Mouse (Mus musculus) kidney, embryonic 16.5 days (tissue): ENCODE results near the gene Fam168a. TPM values are rescaled to one million over a fixed set of nuclear protein-coding genes. Genes with fewer than 3 reads are reported as not detected.
"Not testable (repeated sequence)": the region's sequence is repeated elsewhere in the genome, so short reads cannot be mapped to it uniquely, and the experiment has no call there.

Experiments
- ATAC-seq: fragments of 200-750 bp; cut with Nextera tagmentation; 2 replicates; pipeline ENCODE4 v1.8.0; 2017; ENCODE audit warnings: moderate TSS enrichment; ENCODE audit not compliant: low FRiP score, low TSS enrichment
- H3K27ac ChIP-seq: fragments of 300-500 bp; sonication (generic); 2 replicates; pipeline ENCODE4 v1.5.1; 2014; ENCODE audit warnings: low read length
- H3K27me3 ChIP-seq: fragments of 300-500 bp; sonication (generic); 2 replicates; pipeline ENCODE4 v1.6.1; 2014; ENCODE audit warnings: low read length, control low read depth, mixed read lengths; ENCODE audit not compliant: insufficient read depth
- H3K36me3 ChIP-seq: fragments of 300-500 bp; sonication (generic); 2 replicates; pipeline ENCODE4 v1.6.1; 2014; ENCODE audit warnings: low read length, control low read depth, mixed read lengths; ENCODE audit not compliant: insufficient read depth
- H3K4me1 ChIP-seq: fragments of 300-500 bp; sonication (generic); 2 replicates; pipeline ENCODE4 v1.6.1; 2014; ENCODE audit warnings: low read length, control low read depth, mixed read lengths; ENCODE audit not compliant: insufficient read depth
- H3K4me2 ChIP-seq: fragments of 300-500 bp; sonication (generic); replicated peaks from 2 replicates; pipeline ENCODE4 v1.6.1; 2014; ENCODE audit warnings: low read depth, low read length
- H3K4me3 ChIP-seq: fragments of 300-500 bp; sonication (generic); 2 replicates; pipeline ENCODE4 v1.5.1; 2014; ENCODE audit warnings: mild to moderate bottlenecking, low read length
- H3K9ac ChIP-seq: fragments of 300-500 bp; sonication (generic); replicated peaks from 2 replicates; pipeline ENCODE4 v1.6.1; 2014; ENCODE audit warnings: low read length
- H3K9me3 ChIP-seq: fragments of 300-500 bp; sonication (generic); 2 replicates; pipeline ENCODE4 v1.6.1; 2016; ENCODE audit warnings: low read length, control low read depth
- WGBS: fragments of 180-500 bp; shearing (Covaris S2); extraction: QIAGEN DNeasy Blood & Tissue Kit; methylation state at CpG from one replicate; pipeline ENCODE4 v1.1.7; 2014; 5-methylcytosine and 5-hydroxymethylcytosine counted together
- polyA plus RNA-seq: library from polyadenylated mRNA; unstranded; fragments of >200 nt; fragmentation: Nextera tagmentation; extraction: Ambion mirVana; gene quantifications from 2 replicates; pipeline ENCODE4 v1.2.1, GENCODE M21; 2015

Gene Fam168a
- polyA plus RNA-seq, 1 experiment from 2014 or later: 35.2 TPM

GRCm38 (mm10) chr7:100733051-100733813 is 26.8 kb downstream of the Fam168a start:
- Histone ChIP-seq H3K9me3 (no peaks in the 10 kb centered on the region), H3K36me3 (no peaks in the 10 kb centered on the region), H3K27me3 (no peaks in the 10 kb centered on the region), H3K4me2 (no peak overlapping the region), H3K4me3 (no peak overlapping the region), H3K4me1 (peaks cover 22% of the 10 kb centered on the region), H3K27ac (peak overlapping the region; percentile 25; the same call in 1 of the 2 replicates), H3K9ac (no peak overlapping the region)
- no peak for ATAC-seq
- WGBS: 24% methylated on average over 7 of the region's 7 CpGs

- no peaks in the 10 kb centered on the region for H3K9me3 ChIP-seq
- peaks cover 22% of the 10 kb centered on the region for H3K4me1 ChIP-seq
- no peak for ATAC-seq
- no peaks in the 10 kb centered on the region for H3K27me3 ChIP-seq
- WGBS: 22% methylated on average over 6 of the region's 6 CpGs
- no peak overlapping the region for H3K27ac ChIP-seq
- no peaks in the 10 kb centered on the region for H3K36me3 ChIP-seq
- H3K4me2 ChIP-seq: no peak overlapping the region
- H3K4me3 ChIP-seq: no peak overlapping the region
- no peak overlapping the region for H3K9ac ChIP-seq
Observed at GRCm38 (mm10) chr7:100734201-100734600, 27.8 kb downstream of the Fam168a start.

GRCm38 (mm10) chr7:100734905-100735304 is 28.5 kb downstream of the Fam168a start:
- peaks cover 22% of the 10 kb centered on the region for H3K4me1 ChIP-seq
- H3K9me3 ChIP-seq, H3K9ac ChIP-seq, H3K27me3 ChIP-seq, ATAC-seq, H3K4me2 ChIP-seq, H3K27ac ChIP-seq, H3K4me3 ChIP-seq, H3K36me3 ChIP-seq: not testable (repeated sequence)
- 57% methylated on average over 1 of the region's 2 CpGs for WGBS

GRCm38 (mm10) chr7:100736131-100736530 is 29.7 kb downstream of the Fam168a start:
- Histone ChIP-seq H3K27me3 (no peaks in the 10 kb centered on the region), H3K9me3 (no peaks in the 10 kb centered on the region), H3K4me1 (peaks cover 17% of the 10 kb centered on the region), H3K4me2 (no peak overlapping the region), H3K4me3 (no peak overlapping the region), H3K9ac (no peak overlapping the region), H3K27ac (no peak overlapping the region), H3K36me3 (no peaks in the 10 kb centered on the region)
- ATAC-seq: no peak
- WGBS: 94% methylated on average over 3 of the region's 3 CpGs

- Histone ChIP-seq H3K36me3 (no peaks in the 10 kb centered on the region), H3K27me3 (no peaks in the 10 kb centered on the region), H3K4me1 (no peaks in the 10 kb centered on the region), H3K9ac (no peak overlapping the region), H3K27ac (no peak overlapping the region), H3K4me2 (no peak overlapping the region), H3K4me3 (no peak overlapping the region), H3K9me3 (no peaks in the 10 kb centered on the region)
- 96% methylated on average over 2 of the region's 2 CpGs for WGBS
- no peak for ATAC-seq
Observed at GRCm38 (mm10) chr7:100744372-100744771, 37.9 kb downstream of the Fam168a start.

GRCm38 (mm10) chr7:100750101-100750500 is 43.7 kb downstream of the Fam168a start:
- 69% methylated on average over 2 of the region's 2 CpGs for WGBS
- Histone ChIP-seq H3K9ac (no peak overlapping the region), H3K4me3 (no peak overlapping the region), H3K9me3 (no peaks in the 10 kb centered on the region), H3K27ac (no peak overlapping the region), H3K4me2 (no peak overlapping the region), H3K4me1 (no peaks in the 10 kb centered on the region), H3K27me3 (no peaks in the 10 kb centered on the region), H3K36me3 (no peaks in the 10 kb centered on the region)
- no peak for ATAC-seq

- H3K9ac ChIP-seq: no peak overlapping the region
- peaks cover 3% of the 10 kb centered on the region; the same call in 1 of the 2 replicates for H3K9me3 ChIP-seq
- ATAC-seq: no peak
- no peaks in the 10 kb centered on the region for H3K27me3 ChIP-seq
- 0 out of 2 replicates have a peak, but pooled peaks cover 3% of the 10 kb centered on the region for H3K36me3 ChIP-seq
- no peak overlapping the region for H3K27ac ChIP-seq
- no peak overlapping the region for H3K4me3 ChIP-seq
- no peaks in the 10 kb centered on the region for H3K4me1 ChIP-seq
- no peak overlapping the region for H3K4me2 ChIP-seq
- WGBS: 91% methylated on average over 7 of the region's 7 CpGs
Observed at GRCm38 (mm10) chr7:100758718-100759117, 52.3 kb downstream of the Fam168a start.

- Histone ChIP-seq H3K27me3 (no peaks in the 10 kb centered on the region), H3K27ac (no peak overlapping the region)
- ATAC-seq: no peak
Observed at GRCm38 (mm10) chr7:100762726-100763125, 56.3 kb downstream of the Fam168a start.

GRCm38 (mm10) chr7:100767568-100767967 is 61.1 kb downstream of the Fam168a start:
- H3K27ac ChIP-seq: no peak overlapping the region
- no peak for ATAC-seq
- 40% methylated on average over 3 of the region's 3 CpGs for WGBS
- no peak overlapping the region for H3K4me3 ChIP-seq
- H3K9ac ChIP-seq: no peak overlapping the region
- 0 out of 2 replicates have a peak, but pooled peaks cover 2% of the 10 kb centered on the region for H3K36me3 ChIP-seq
- no peak overlapping the region for H3K4me2 ChIP-seq
- no peaks in the 10 kb centered on the region for H3K27me3 ChIP-seq
- no peaks in the 10 kb centered on the region for H3K4me1 ChIP-seq
- H3K9me3 ChIP-seq: peaks cover 4% of the 10 kb centered on the region; the same call in 1 of the 2 replicates

More at GRCm38 (mm10) chr7:100762726-100763125, 56.3 kb downstream of the Fam168a start:
- H3K9ac ChIP-seq: no peak overlapping the region
- H3K4me3 ChIP-seq: no peak overlapping the region
- H3K4me2 ChIP-seq: no peak overlapping the region
- peaks cover 2% of the 10 kb centered on the region; the same call in 1 of the 2 replicates for H3K9me3 ChIP-seq
- H3K36me3 ChIP-seq: 0 out of 2 replicates have a peak, but pooled peaks cover 3% of the 10 kb centered on the region
- no peaks in the 10 kb centered on the region for H3K4me1 ChIP-seq

GRCm38 (mm10) chr7:100768009-100768408 is 61.6 kb downstream of the Fam168a start:
- 93% methylated on average over 3 of the region's 3 CpGs for WGBS
- H3K4me3 ChIP-seq: no peak overlapping the region
- no peak overlapping the region for H3K9ac ChIP-seq
- H3K4me1 ChIP-seq: no peaks in the 10 kb centered on the region
- peaks cover 4% of the 10 kb centered on the region; the same call in 1 of the 2 replicates for H3K9me3 ChIP-seq
- ATAC-seq: no peak
- no peak overlapping the region for H3K4me2 ChIP-seq
- H3K27ac ChIP-seq: no peak overlapping the region
- 0 out of 2 replicates have a peak, but pooled peaks cover 2% of the 10 kb centered on the region for H3K36me3 ChIP-seq
- H3K27me3 ChIP-seq: no peaks in the 10 kb centered on the region
